Mouse (Mus musculus) hindbrain, embryonic 16.5 days (tissue): ENCODE results near the gene Zfp280c. TPM values are rescaled to one million over a fixed set of nuclear protein-coding genes. Genes with fewer than 3 reads are reported as not detected.

Source experiments
- ATAC-seq: fragments of 200-750 bp; cut with Nextera tagmentation; 2 replicates; pipeline ENCODE4 v1.8.0; 2017; ENCODE audit warnings: moderate TSS enrichment, moderate library complexity
- H3K27ac ChIP-seq: fragments of 300-500 bp; sonication (generic); 2 replicates; pipeline ENCODE4 v1.5.1; 2014; ENCODE audit warnings: low read depth, mild to moderate bottlenecking, control low read depth, low read length, moderate library complexity
- H3K27me3 ChIP-seq: fragments of 300-500 bp; sonication (generic); replicated peaks from 2 replicates; pipeline ENCODE4 v1.6.1; 2014; ENCODE audit warnings: low read length; ENCODE audit not compliant: control insufficient read depth, insufficient read depth
- H3K36me3 ChIP-seq: fragments of 300-500 bp; sonication (generic); 2 replicates; pipeline ENCODE4 v1.6.1; 2014; ENCODE audit warnings: mild to moderate bottlenecking, low read length, moderate library complexity, mixed read lengths; ENCODE audit not compliant: control insufficient read depth, insufficient read depth
- H3K4me1 ChIP-seq: fragments of 300-500 bp; sonication (generic); 2 replicates; pipeline ENCODE4 v1.6.1; 2014; ENCODE audit warnings: low read depth, low read length; ENCODE audit not compliant: control insufficient read depth, insufficient read depth
- H3K4me2 ChIP-seq: fragments of 300-500 bp; sonication (generic); 2 replicates; pipeline ENCODE4 v1.6.1; 2014; ENCODE audit warnings: mild to moderate bottlenecking, low read length, control low read depth, moderate library complexity
- H3K4me3 ChIP-seq: fragments of 300-500 bp; sonication (generic); 2 replicates; pipeline ENCODE4 v1.5.1; 2014; ENCODE audit warnings: mild to moderate bottlenecking, low read length, control low read depth, moderate library complexity
- H3K9ac ChIP-seq: fragments of 300-500 bp; sonication (generic); 2 replicates; pipeline ENCODE4 v1.6.1; 2014; ENCODE audit warnings: low read depth, mild to moderate bottlenecking, control low read depth, low read length, moderate library complexity
- H3K9me3 ChIP-seq: fragments of 300-500 bp; sonication (generic); 2 replicates; pipeline ENCODE4 v1.6.1; 2014; ENCODE audit warnings: mild to moderate bottlenecking, low read length, moderate library complexity; ENCODE audit not compliant: control insufficient read depth
- WGBS: fragments of 180-500 bp; shearing (Covaris S2); extraction: QIAGEN DNeasy Blood & Tissue Kit; methylation state at CpG from one replicate; pipeline ENCODE4 v1.1.7; 2014; 5-methylcytosine and 5-hydroxymethylcytosine counted together
- microRNA-seq: library from miRNA; unstranded; fragments of <30 nt; microRNA quantifications from one replicate; pipeline ENCODE4, GENCODE M21; 2017
- polyA plus RNA-seq: library from polyadenylated mRNA; unstranded; fragments of >200 nt; fragmentation: Nextera tagmentation; extraction: Ambion mirVana; gene quantifications from 2 replicates; pipeline ENCODE4 v1.2.1, GENCODE M21; 2015

Zfp280c gene
- polyA plus RNA-seq, 1 experiment from 2014 or later, result 7.2 TPM

GRCm38 (mm10) chrX:48518211-48518807, 76.0 kb downstream of the Zfp280c start:
- no peaks in the 10 kb centered on the region for H3K36me3 ChIP-seq
- 23% methylated on average over 15 of the region's 15 CpGs for WGBS
- H3K9ac ChIP-seq, result peak overlapping the region; percentile 74
- no peaks in the 10 kb centered on the region for H3K27me3 ChIP-seq
- H3K4me1 ChIP-seq, result peaks cover 11% of the 10 kb centered on the region
- H3K4me2 ChIP-seq, result peak overlapping the region; percentile 65
- H3K27ac ChIP-seq, result peak overlapping the region; percentile 91
- H3K4me3 ChIP-seq, result peak overlapping the region; percentile 53
- peak; percentile 95 for ATAC-seq
- no peaks in the 10 kb centered on the region for H3K9me3 ChIP-seq

GRCm38 (mm10) chrX:48513824-48514223, 80.5 kb downstream of the Zfp280c start:
- H3K36me3 ChIP-seq, result no peaks in the 10 kb centered on the region
- H3K9ac ChIP-seq, result peak overlapping the region; percentile 35; the same call in 1 of the 2 replicates
- 13% methylated on average over 13 of the region's 13 CpGs for WGBS
- peak overlapping the region; percentile 48 for H3K4me2 ChIP-seq
- H3K4me3 ChIP-seq, result peak overlapping the region; percentile 57
- H3K27me3 ChIP-seq, result no peaks in the 10 kb centered on the region
- H3K9me3 ChIP-seq, result no peaks in the 10 kb centered on the region
- H3K4me1 ChIP-seq, result peaks cover 2% of the 10 kb centered on the region
- H3K27ac ChIP-seq, result no peak overlapping the region
- no peak for ATAC-seq

DNA sequence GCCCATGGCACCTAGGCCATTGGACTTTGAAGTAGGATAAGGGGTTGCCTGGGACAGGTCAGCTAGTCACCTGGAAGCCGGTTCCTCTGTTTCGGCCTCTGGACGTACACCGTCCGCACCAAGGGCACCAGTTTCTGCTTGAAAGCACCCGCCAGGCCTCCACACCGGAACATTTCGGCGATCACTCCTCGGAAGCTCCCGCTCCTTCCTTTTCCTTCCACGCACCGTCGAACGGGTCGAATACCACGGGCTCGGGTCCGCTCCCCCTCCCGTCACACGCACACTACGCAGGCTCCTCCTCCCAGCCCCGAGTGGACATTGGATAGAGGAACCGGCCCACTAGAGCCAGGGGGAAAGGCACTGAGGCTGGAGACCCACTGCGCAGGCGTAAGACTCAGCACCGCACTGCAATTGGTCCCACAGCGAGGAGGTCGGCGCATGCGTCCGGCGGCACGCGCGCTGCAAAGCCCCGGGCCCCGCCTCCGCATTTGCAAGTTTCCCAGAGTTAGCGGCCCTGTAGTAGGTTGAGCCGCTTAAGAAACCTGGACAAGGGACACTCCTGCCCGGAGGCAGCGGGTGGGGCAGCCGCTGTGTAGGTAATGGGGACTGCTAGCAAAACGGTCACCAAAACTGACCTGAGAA, 81.0 kb downstream of the Zfp280c start, which contains the start of gene Aifm1:
Gene Aifm1, minus strand, starts transcription at position 398 of the 642 bp plus-strand sequence.
- Histone ChIP-seq H3K27me3 (no peaks in the 10 kb centered on the region), H3K4me2 (peak within 1 kb of the TSS; percentile 64), H3K4me1 (peaks cover 2% of the 10 kb centered on the region), H3K9ac (peak within 1 kb of the TSS; percentile 73), H3K9me3 (no peaks in the 10 kb centered on the region), H3K27ac (0 out of 2 replicates have a peak within 1 kb of the TSS, but pooled peaks have one; percentile 44), H3K4me3 (peak within 1 kb of the TSS; percentile 57), H3K36me3 (no peaks in the 10 kb centered on the region)
- ATAC-seq, result peak; percentile 99
- WGBS, result 11% methylated on average over 43 of the region's 45 CpGs

- Histone ChIP-seq H3K27me3 (no peaks in the 10 kb centered on the region), H3K9me3 (no peaks in the 10 kb centered on the region), H3K4me2 (no peak overlapping the region), H3K27ac (no peak overlapping the region), H3K4me3 (no peak overlapping the region), H3K4me1 (no peaks in the 10 kb centered on the region), H3K36me3 (peaks cover 2% of the 10 kb centered on the region; the same call in 1 of the 2 replicates), H3K9ac (no peak overlapping the region)
- 94% methylated on average over 8 of the region's 8 CpGs for WGBS
- no peak for ATAC-seq
Measured at GRCm38 (mm10) chrX:48493763-48494162, 100.5 kb downstream of the Zfp280c start.

Small RNA genes lying within 50 kb of the gene (microRNA-seq; reads per million reads assigned to microRNA genes)
- gene Gm27828, result not detected

Other genes with a start within 250 kb of the Zfp280c start
- 0.35 and 0.82 TPM in 2 replicates for gene Elf4, start 131.4 kb downstream of the Zfp280c start, polyA plus RNA-seq
- gene Aifm1, start 80.9 kb downstream of the Zfp280c start, polyA plus RNA-seq, result 42.1 and 45.1 TPM in 2 replicates
- 88.5 and 98.7 TPM in 2 replicates for gene Rab33a, start 75.2 kb downstream of the Zfp280c start, polyA plus RNA-seq
- gene Slc25a14, start 28.9 kb upstream of the Zfp280c start, polyA plus RNA-seq, result 42.8 and 45.5 TPM in 2 replicates
- not detected in 2 replicates for gene Gpr119, start 80.0 kb upstream of the Zfp280c start, polyA plus RNA-seq
- 16.9 and 17.2 TPM in 2 replicates for gene Rbmx2, start 100.5 kb upstream of the Zfp280c start, polyA plus RNA-seq